Mouse (Mus musculus) liver, adult 2 months (tissue): Measurements from ENCODE around the gene Rhoh.

Source experiments
- CTCF ChIP-seq: fragments of 200-500 bp; IDR thresholded peaks from 2 replicates; pipeline ENCODE4 v1.5.1; 2011; ENCODE audit warnings: low read depth, low read length, control low read depth
- POLR2A ChIP-seq: fragments of 200-500 bp; IDR thresholded peaks from 2 replicates; pipeline ENCODE4 v1.6.1; 2011; ENCODE audit warnings: low read length, control low read depth; ENCODE audit not compliant: insufficient read depth; ENCODE audit errors: extremely low read depth

GRCm38 (mm10) chr5:65858355-65858754 is 2.7 kb upstream of the Rhoh start:
- TF ChIP-seq CTCF, result no peak
- no peak for TF ChIP-seq POLR2A
